Mouse (Mus musculus) ES-E14 (cell line): ENCODE results near the gene Trmt2b. TPM values are rescaled to one million over a fixed set of nuclear protein-coding genes. Genes with fewer than 3 reads are reported as not detected.
"Not testable (repeated sequence)": the region's sequence is repeated elsewhere in the genome, so short reads cannot be mapped to it uniquely, and the experiment has no call there.

Experiments
- DNase-seq: peaks from one replicate; pipeline ENCODE4 v3.0.0-alpha.2; 2013; ENCODE audit warnings: low read depth, low spot score
- H3K27ac ChIP-seq: 2 replicates; pipeline ENCODE4 v1.5.1; 2012; ENCODE audit warnings: low read depth, mild to moderate bottlenecking, low read length, moderate library complexity, mixed read lengths; ENCODE audit not compliant: poor library complexity, insufficient read depth, severe bottlenecking
- H3K36me3 ChIP-seq: 2 replicates; pipeline ENCODE4 v1.6.1; 2012; ENCODE audit warnings: mild to moderate bottlenecking, low read length, moderate library complexity, mixed read lengths; ENCODE audit not compliant: control insufficient read depth, poor library complexity, insufficient read depth, severe bottlenecking
- H3K4me1 ChIP-seq, 2 experiments: fragments of 150-350 bp in 1 of 2; sonication (generic) in 1 of 2; 2 replicates each; pipeline ENCODE4 v1.6.1; 2012; ENCODE audit warnings: low read length in 2 of 2, mild to moderate bottlenecking in 1 of 2, mixed read lengths in 1 of 2; ENCODE audit not compliant: control insufficient read depth in 2 of 2, insufficient read depth in 2 of 2, poor library complexity in 1 of 2
- H3K4me3 ChIP-seq, 2 experiments: fragments of 150-350 bp in 1 of 2; sonication (generic) in 1 of 2; 2 replicates each; pipeline ENCODE4 v1.5.1; 2012; ENCODE audit warnings: low read length in 2 of 2, low read depth in 1 of 2, mild to moderate bottlenecking in 1 of 2, mixed read lengths in 1 of 2; ENCODE audit not compliant: insufficient read depth in 1 of 2, poor library complexity in 1 of 2, severe bottlenecking in 1 of 2
- H3K9ac ChIP-seq: 2 replicates; pipeline ENCODE4 v1.6.1; 2012; ENCODE audit warnings: low read depth, mild to moderate bottlenecking, low read length, mixed read lengths; ENCODE audit not compliant: poor library complexity, insufficient read depth, severe bottlenecking
- H3K9me3 ChIP-seq: fragments of 150-350 bp; sonication (generic); 2 replicates; pipeline ENCODE4 v1.6.1; 2012; ENCODE audit warnings: low read depth, mild to moderate bottlenecking, low read length; ENCODE audit not compliant: control insufficient read depth, insufficient read depth
- CHD2 ChIP-seq: IDR thresholded peaks from 2 replicates; pipeline ENCODE4 v1.6.1; 2014; ENCODE audit warnings: mild to moderate bottlenecking, low read depth, low read length, inconsistent platforms
- HCFC1 ChIP-seq: IDR thresholded peaks from 2 replicates; pipeline ENCODE4 v1.6.1; 2012; ENCODE audit warnings: low read length, inconsistent platforms, borderline replicate concordance; ENCODE audit not compliant: insufficient read depth
- MAFK ChIP-seq: IDR thresholded peaks from 2 replicates; pipeline ENCODE4 v1.6.1; 2014; ENCODE audit warnings: mild to moderate bottlenecking, low read depth, low read length, inconsistent platforms; ENCODE audit not compliant: insufficient read depth
- ZC3H11A ChIP-seq: IDR thresholded peaks from 2 replicates; pipeline ENCODE4 v1.6.1; 2012; ENCODE audit warnings: low read depth, mild to moderate bottlenecking, inconsistent platforms, low read length, borderline replicate concordance
- ZNF384 ChIP-seq: IDR thresholded peaks from 2 replicates; pipeline ENCODE4 v1.6.1; 2012; ENCODE audit warnings: low read depth, low read length, inconsistent platforms
- in situ Hi-C, 2 experiments: fragments of 600-800 bp; cut with MboI; formaldehyde crosslinking; loops; one replicate each; pipeline ENCODE4 v1.15.1; 2025; ENCODE audit warnings: low sequenced_read_pairs in 2 of 2, inconsistent platforms in 1 of 2; ENCODE audit not compliant: unreplicated experiment in 2 of 2
- total RNA-seq: library from RNA; depleted of rRNA; stranded (reverse); fragments of 300-350 nt; gene quantifications from 2 replicates; pipeline ENCODE4 v1.2.3, GENCODE M21; 2012; rRNA removed

The Trmt2b gene
- 2.0 and 2.9 TPM in 2 replicates for total RNA-seq

DNA sequence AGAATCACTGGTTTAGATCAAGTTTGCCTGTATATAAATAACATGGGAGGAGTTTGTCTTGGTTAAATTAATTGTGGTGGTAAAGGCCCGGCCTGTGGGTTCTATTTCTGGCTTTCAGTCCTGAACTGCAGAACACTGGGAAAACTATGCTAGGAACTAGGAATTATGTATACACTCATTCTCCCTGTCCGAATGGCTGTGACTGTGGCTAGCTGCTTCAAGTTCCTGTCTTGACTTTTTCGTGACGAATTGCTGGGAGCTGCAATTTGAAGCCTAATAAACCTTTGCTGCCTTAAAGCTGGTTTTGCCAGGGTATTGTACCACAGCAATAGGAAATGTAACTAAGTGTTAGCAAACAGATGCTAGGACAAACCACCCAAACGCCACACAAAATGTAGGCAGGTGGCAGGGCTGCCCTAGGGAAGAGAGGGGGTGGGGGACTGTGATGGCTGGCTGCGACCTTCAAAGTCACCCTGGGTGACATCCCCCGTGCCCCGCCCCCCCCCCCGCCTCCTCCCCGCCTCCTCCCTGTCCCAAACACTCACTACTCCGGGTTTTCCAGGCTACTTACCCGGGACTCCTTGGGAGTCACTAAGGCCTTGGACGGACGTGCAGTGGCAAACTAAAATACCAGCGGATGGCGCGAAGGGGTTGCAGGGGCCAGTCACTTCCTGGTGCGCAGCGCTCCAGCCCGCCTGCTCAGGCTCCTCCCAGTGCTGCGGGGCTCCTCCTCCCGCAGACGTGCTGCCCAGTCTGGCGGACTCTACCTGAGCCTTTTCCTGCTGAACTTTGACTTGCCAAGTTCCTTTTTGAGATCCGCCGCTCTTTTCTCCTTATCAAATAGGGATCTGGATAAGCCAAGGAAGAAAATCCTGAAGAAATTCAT is at the start of gene Trmt2b:
Gene Trmt2b (minus strand): TSS at position 710 of the 886 bp plus-strand sequence.
- DNase-seq, result peak; percentile 28
- TF ChIP-seq CHD2 (no peak), ZC3H11A (no peak), ZNF384 (no peak), MAFK (no peak), HCFC1 (no peak)
- Histone ChIP-seq H3K4me3 (peak within 1 kb of the TSS; percentile 48 to 62), H3K27ac (no peak within 1 kb of the TSS; the same call in 1 of the 2 replicates), H3K36me3 (no peaks in the 10 kb centered on the region), H3K4me1 (no peaks in the 10 kb centered on the region), H3K9me3 (no peaks in the 10 kb centered on the region), H3K9ac (peak within 1 kb of the TSS; percentile 63)
- in situ Hi-C loops, result no loop called here

- peaks cover 7% of the 10 kb centered on the region for H3K36me3 ChIP-seq
- H3K4me3 ChIP-seq, result no peak overlapping the region
- no peaks in the 10 kb centered on the region for H3K4me1 ChIP-seq
- TF ChIP-seq ZNF384, result no peak
- no peak for TF ChIP-seq CHD2
- TF ChIP-seq HCFC1, result no peak
- TF ChIP-seq MAFK, result no peak
- no peak for TF ChIP-seq ZC3H11A
- H3K9me3 ChIP-seq, result no peaks in the 10 kb centered on the region
- in situ Hi-C loops, result loop anchor here in 1 of 2 experiments (25.0 kb wide), 1 partner anchor 232 kb away; no protein-coding TSS in a partner anchor
- DNase-seq, result peak; percentile 30
- H3K27ac ChIP-seq, result no peak overlapping the region
- H3K9ac ChIP-seq, result no peak overlapping the region
Measured at GRCm38 (mm10) chrX:134319153-134319932, 42.6 kb upstream of the Trmt2b start.

GRCm38 (mm10) chrX:134311193-134311592 is 34.4 kb upstream of the Trmt2b start:
- H3K36me3 ChIP-seq, H3K9me3 ChIP-seq, H3K4me3 ChIP-seq, H3K4me1 ChIP-seq, H3K27ac ChIP-seq, DNase-seq, H3K9ac ChIP-seq: not testable (repeated sequence)
- peak; percentile 62; the same call in 1 of the 2 replicates for TF ChIP-seq ZNF384
- in situ Hi-C loops, result loop anchor here in 1 of 2 experiments (25.0 kb wide), 1 partner anchor 224 kb away; no protein-coding TSS in a partner anchor

DNA sequence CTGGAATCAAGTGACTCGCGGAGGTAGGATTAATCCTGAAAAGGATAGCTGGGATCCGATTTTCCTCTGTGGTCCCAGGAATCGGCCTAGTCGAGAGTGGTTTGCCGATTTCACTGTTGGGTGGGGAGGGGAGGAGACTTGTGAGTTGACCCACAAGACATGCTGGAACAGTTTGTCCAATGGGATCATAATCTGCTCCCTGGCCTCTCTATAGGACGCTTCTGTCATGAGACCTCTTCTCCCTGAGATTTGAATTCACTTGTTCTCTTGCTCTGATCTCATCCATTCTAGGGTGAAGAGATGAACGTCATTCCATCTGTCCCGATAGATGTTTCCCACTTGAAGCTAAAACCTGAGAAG is 31.5 kb upstream of the Trmt2b start:
- DNase-seq, result peak; percentile 24
- peak overlapping the region; percentile 93 for H3K9ac ChIP-seq
- in situ Hi-C loops, result loop anchor here in 1 of 2 experiments (25.0 kb wide), 1 partner anchor 221 kb away; no protein-coding TSS in a partner anchor
- no peaks in the 10 kb centered on the region; the same call in 1 of the 2 replicates for H3K36me3 ChIP-seq
- H3K4me3 ChIP-seq, result peak overlapping the region; percentile 67 to 79
- TF ChIP-seq MAFK (no peak), ZNF384 (no peak), HCFC1 (no peak), ZC3H11A (no peak), CHD2 (no peak)
- 0 out of 4 replicates have a peak, but pooled peaks cover 0 to 2% of the 10 kb centered on the region in 2 experiments for H3K4me1 ChIP-seq
- H3K9me3 ChIP-seq, result no peaks in the 10 kb centered on the region
- H3K27ac ChIP-seq, result peak overlapping the region; percentile 60; the same call in 1 of the 2 replicates
